Mouse (Mus musculus): ENCODE measurements at regions not wholly inside any gene's neighbourhood (a gene's known extent, or its start where the extent isn't known, plus 50 kb on each side); places are given as distances from the start of the nearest gene placed in this dataset.

GRCm38 (mm10) chr10:96841956-96842355, 225.2 kb downstream of the Btg1 start:
- no peaks in the 10 kb centered on the region for H3K9me3 ChIP-seq (replicated peaks; ENCODE audit: control insufficient read depth, insufficient read depth, low read length, poor library complexity, severe bottlenecking)
- no peak for TF ChIP-seq CTCF (IDR thresholded peaks at IDR 0.05; ENCODE audit: low read depth, low read length)
- TF ChIP-seq EP300 (IDR thresholded peaks at IDR 0.05; ENCODE audit: insufficient read depth, low read depth, low read length), result no peak
- TF ChIP-seq POLR2A (IDR thresholded peaks at IDR 0.05; ENCODE audit: insufficient read depth, low read length), result no peak

GRCm38 (mm10) chr10:96845906-96846305, 229.1 kb downstream of the Btg1 start:
- Histone ChIP-seq H3K4me1 (ENCODE audit: control insufficient read depth, insufficient read depth, low read length) (no peaks in the 10 kb centered on the region), H3K36me3 (ENCODE audit: control insufficient read depth, insufficient read depth, low read length, poor library complexity, severe bottlenecking) (no peaks in the 10 kb centered on the region), H3K4me3 (ENCODE audit: low read depth, low read length) (no peak overlapping the region), H3K9me3 (replicated peaks; ENCODE audit: control insufficient read depth, insufficient read depth, low read length, poor library complexity, severe bottlenecking) (no peaks in the 10 kb centered on the region), H3K27me3 (ENCODE audit: control insufficient read depth, insufficient read depth, low read length, poor library complexity, severe bottlenecking) (no peaks in the 10 kb centered on the region), H3K9ac (ENCODE audit: low read depth, poor library complexity, severe bottlenecking) (no peak overlapping the region), H3K27ac (ENCODE audit: insufficient read depth, low read length) (no peak overlapping the region)
- TF ChIP-seq CTCF (IDR thresholded peaks at IDR 0.05; ENCODE audit: low read depth, low read length), result no peak
- no peak for TF ChIP-seq POLR2A (IDR thresholded peaks at IDR 0.05; ENCODE audit: insufficient read depth, low read length)
- no peak for TF ChIP-seq EP300 (IDR thresholded peaks at IDR 0.05; ENCODE audit: insufficient read depth, low read depth, low read length)

More at GRCm38 (mm10) chr10:96841956-96842355, 225.2 kb downstream of the Btg1 start:
- H3K4me3 ChIP-seq (ENCODE audit: low read depth, low read length), result no peak overlapping the region
- no peak overlapping the region for H3K9ac ChIP-seq (ENCODE audit: low read depth, poor library complexity, severe bottlenecking)
- no peaks in the 10 kb centered on the region for H3K4me1 ChIP-seq (ENCODE audit: control insufficient read depth, insufficient read depth, low read length)
- no peaks in the 10 kb centered on the region for H3K27me3 ChIP-seq (ENCODE audit: control insufficient read depth, insufficient read depth, low read length, poor library complexity, severe bottlenecking)
- no peaks in the 10 kb centered on the region for H3K36me3 ChIP-seq (ENCODE audit: control insufficient read depth, insufficient read depth, low read length, poor library complexity, severe bottlenecking)
- no peak overlapping the region for H3K27ac ChIP-seq (ENCODE audit: insufficient read depth, low read length)

DNA sequence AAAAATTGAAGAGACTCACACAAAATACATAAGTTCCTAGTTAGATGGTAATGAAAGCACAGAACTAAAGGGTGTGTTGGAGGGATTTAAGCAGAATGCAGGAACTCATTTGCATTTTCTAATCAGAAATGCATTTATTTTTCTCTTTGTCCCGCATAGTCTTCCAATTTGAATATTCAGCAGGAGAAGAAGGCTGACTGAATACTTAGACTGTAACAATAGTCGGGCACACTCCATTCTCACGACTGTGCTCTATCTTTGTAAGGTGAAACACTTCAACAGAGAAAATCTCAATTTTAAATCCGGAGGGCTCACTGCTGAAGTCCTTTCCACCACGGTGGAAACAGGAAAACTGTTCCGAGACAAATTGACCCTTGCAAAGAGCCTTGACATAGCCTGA, 230.2 kb downstream of the Btg1 start:
- Histone ChIP-seq H3K27ac (ENCODE audit: insufficient read depth, low read length) (no peak overlapping the region), H3K36me3 (ENCODE audit: control insufficient read depth, insufficient read depth, low read length, poor library complexity, severe bottlenecking) (no peaks in the 10 kb centered on the region), H3K27me3 (ENCODE audit: control insufficient read depth, insufficient read depth, low read length, poor library complexity, severe bottlenecking) (no peaks in the 10 kb centered on the region), H3K4me1 (ENCODE audit: control insufficient read depth, insufficient read depth, low read length) (no peaks in the 10 kb centered on the region), H3K9me3 (replicated peaks; ENCODE audit: control insufficient read depth, insufficient read depth, low read length, poor library complexity, severe bottlenecking) (no peaks in the 10 kb centered on the region), H3K4me3 (ENCODE audit: low read depth, low read length) (no peak overlapping the region), H3K9ac (ENCODE audit: low read depth, poor library complexity, severe bottlenecking) (no peak overlapping the region)
- no peak for TF ChIP-seq CTCF (IDR thresholded peaks at IDR 0.05; ENCODE audit: low read depth, low read length)
- TF ChIP-seq EP300 (IDR thresholded peaks at IDR 0.05; ENCODE audit: insufficient read depth, low read depth, low read length), result no peak
- no peak for TF ChIP-seq POLR2A (IDR thresholded peaks at IDR 0.05; ENCODE audit: insufficient read depth, low read length)

DNA sequence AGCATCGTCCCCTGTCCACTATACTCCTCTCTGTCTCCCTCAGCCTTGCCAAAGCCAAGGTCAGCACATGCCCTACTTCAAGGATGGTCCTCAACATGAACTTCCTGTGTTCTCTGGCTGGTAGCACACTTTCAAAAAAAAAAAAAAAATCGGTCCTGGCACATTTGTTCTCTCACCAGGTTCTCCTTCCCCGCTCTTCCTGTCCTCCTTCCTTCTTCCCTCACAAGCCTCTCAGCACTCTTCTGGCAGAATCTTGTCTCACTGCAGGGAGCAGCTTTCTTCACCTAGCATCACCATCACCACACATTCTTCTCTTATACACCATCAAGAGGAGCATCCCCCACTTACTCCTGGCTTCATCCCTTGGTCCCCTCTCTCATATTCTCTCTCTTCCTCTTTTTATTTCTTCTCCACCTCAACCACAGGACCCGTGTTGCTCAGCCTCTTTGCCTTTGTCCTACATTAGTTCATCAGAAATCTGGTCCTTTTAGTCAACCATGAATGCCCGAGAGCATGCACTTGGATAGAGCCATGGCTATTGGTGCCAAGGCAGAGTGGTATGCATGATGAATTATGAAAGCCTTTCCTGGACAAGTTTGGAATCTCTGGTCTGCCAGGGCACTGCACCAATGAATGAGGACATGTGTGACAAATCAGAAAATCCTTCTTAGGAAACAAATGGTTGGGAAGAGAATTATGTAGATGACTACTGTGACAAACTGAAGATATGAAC, 230.8 kb downstream of the Btg1 start:
- no peaks in the 10 kb centered on the region for H3K4me1 ChIP-seq (ENCODE audit: control insufficient read depth, insufficient read depth, low read length)
- TF ChIP-seq POLR2A (IDR thresholded peaks at IDR 0.05; ENCODE audit: insufficient read depth, low read length) (no peak), CTCF (IDR thresholded peaks at IDR 0.05; ENCODE audit: low read depth, low read length) (no peak), EP300 (IDR thresholded peaks at IDR 0.05; ENCODE audit: insufficient read depth, low read depth, low read length) (no peak)
- H3K4me3 ChIP-seq (ENCODE audit: low read depth, low read length), result no peak overlapping the region
- H3K9ac ChIP-seq (ENCODE audit: low read depth, poor library complexity, severe bottlenecking), result no peak overlapping the region
- H3K27ac ChIP-seq (ENCODE audit: insufficient read depth, low read length), result no peak overlapping the region
- no peaks in the 10 kb centered on the region for H3K36me3 ChIP-seq (ENCODE audit: control insufficient read depth, insufficient read depth, low read length, poor library complexity, severe bottlenecking)
- no peaks in the 10 kb centered on the region for H3K9me3 ChIP-seq (replicated peaks; ENCODE audit: control insufficient read depth, insufficient read depth, low read length, poor library complexity, severe bottlenecking)
- no peaks in the 10 kb centered on the region for H3K27me3 ChIP-seq (ENCODE audit: control insufficient read depth, insufficient read depth, low read length, poor library complexity, severe bottlenecking)

DNA sequence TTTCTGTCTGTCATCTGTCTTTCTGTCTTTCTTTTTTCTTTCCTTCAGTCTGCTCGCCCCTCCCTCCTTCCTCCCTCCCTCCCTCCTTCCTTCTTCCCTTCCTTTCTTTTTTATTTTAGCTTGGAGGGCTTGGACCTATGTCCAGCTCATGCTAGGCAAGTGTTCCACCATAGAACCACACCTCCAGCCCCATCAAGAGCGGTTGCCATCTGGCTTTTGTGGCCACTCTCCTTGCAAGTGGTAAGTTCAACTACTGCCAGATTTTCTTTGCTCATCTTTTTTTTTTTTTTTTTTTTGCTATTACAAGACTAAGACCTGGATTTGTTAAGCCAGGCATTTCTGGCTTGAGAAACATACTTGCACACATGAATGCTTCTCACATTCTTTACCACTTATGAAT, 231.7 kb downstream of the Btg1 start:
- no peak for TF ChIP-seq EP300 (IDR thresholded peaks at IDR 0.05; ENCODE audit: insufficient read depth, low read depth, low read length)
- TF ChIP-seq CTCF (IDR thresholded peaks at IDR 0.05; ENCODE audit: low read depth, low read length), result no peak
- no peak for TF ChIP-seq POLR2A (IDR thresholded peaks at IDR 0.05; ENCODE audit: insufficient read depth, low read length)
- Histone ChIP-seq H3K4me3 (ENCODE audit: low read depth, low read length) (no peak overlapping the region), H3K27ac (ENCODE audit: insufficient read depth, low read length) (no peak overlapping the region), H3K36me3 (ENCODE audit: control insufficient read depth, insufficient read depth, low read length, poor library complexity, severe bottlenecking) (no peaks in the 10 kb centered on the region), H3K27me3 (ENCODE audit: control insufficient read depth, insufficient read depth, low read length, poor library complexity, severe bottlenecking) (no peaks in the 10 kb centered on the region), H3K9me3 (replicated peaks; ENCODE audit: control insufficient read depth, insufficient read depth, low read length, poor library complexity, severe bottlenecking) (no peaks in the 10 kb centered on the region), H3K9ac (ENCODE audit: low read depth, poor library complexity, severe bottlenecking) (no peak overlapping the region), H3K4me1 (ENCODE audit: control insufficient read depth, insufficient read depth, low read length) (no peaks in the 10 kb centered on the region)

DNA sequence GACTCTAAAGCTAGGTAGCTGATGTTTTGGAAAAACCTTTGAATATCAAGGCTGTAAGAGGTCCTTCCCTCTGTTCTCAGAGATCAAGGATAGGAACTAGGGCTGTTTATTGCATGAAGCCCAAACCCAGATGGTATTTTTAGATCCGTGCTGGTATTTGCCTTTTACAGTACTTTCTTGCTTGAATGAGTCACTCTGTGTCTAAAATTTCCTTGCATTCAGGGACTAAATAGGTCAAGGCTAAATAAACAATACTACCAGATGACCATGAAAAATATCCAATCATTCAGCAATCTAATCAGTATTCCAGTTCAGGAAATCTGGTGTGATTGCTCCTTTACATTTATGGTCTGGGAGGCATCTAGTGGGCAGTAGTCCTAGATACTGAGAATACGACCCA, 243.6 kb downstream of the Btg1 start:
- H3K4me1 ChIP-seq (ENCODE audit: control insufficient read depth, insufficient read depth, low read length), result no peaks in the 10 kb centered on the region

More for the DNA sequence above, 243.6 kb downstream of the Btg1 start:
- H3K36me3 ChIP-seq (ENCODE audit: control insufficient read depth, insufficient read depth, low read length, poor library complexity, severe bottlenecking), result no peaks in the 10 kb centered on the region
- no peak overlapping the region for H3K27ac ChIP-seq (ENCODE audit: insufficient read depth, low read length)
- TF ChIP-seq EP300 (IDR thresholded peaks at IDR 0.05; ENCODE audit: insufficient read depth, low read depth, low read length), result no peak
- no peak for TF ChIP-seq POLR2A (IDR thresholded peaks at IDR 0.05; ENCODE audit: insufficient read depth, low read length)
- TF ChIP-seq CTCF (IDR thresholded peaks at IDR 0.05; ENCODE audit: low read depth, low read length), result no peak
- H3K9ac ChIP-seq (ENCODE audit: low read depth, poor library complexity, severe bottlenecking), result no peak overlapping the region
- H3K4me3 ChIP-seq (ENCODE audit: low read depth, low read length), result no peak overlapping the region
- H3K9me3 ChIP-seq (replicated peaks; ENCODE audit: control insufficient read depth, insufficient read depth, low read length, poor library complexity, severe bottlenecking), result no peaks in the 10 kb centered on the region
- H3K27me3 ChIP-seq (ENCODE audit: control insufficient read depth, insufficient read depth, low read length, poor library complexity, severe bottlenecking), result no peaks in the 10 kb centered on the region
